Mouse (Mus musculus) spleen, postnatal 4 days (tissue): ENCODE data around the gene Abr.

Experiments used
- DNase-seq, 2 experiments: peaks; one replicate each; pipeline ENCODE4 v3.0.0; 2022; ENCODE audit warnings: low spot score in 2 of 2

Gene Abr

GRCm38 (mm10) chr11:76406702-76407583 lies 215.2 kb downstream of the Abr start, which contains the start of gene Timm22:
TSS of gene Timm22 (plus strand) at chr11:76406952.
- peak; percentile 93 to 98 for DNase-seq

- no peak for DNase-seq
Observed at GRCm38 (mm10) chr11:76405626-76406264, 216.4 kb downstream of the Abr start.

- no peak for DNase-seq
Observed at GRCm38 (mm10) chr11:76405113-76405512, 217.0 kb downstream of the Abr start.

DNA sequence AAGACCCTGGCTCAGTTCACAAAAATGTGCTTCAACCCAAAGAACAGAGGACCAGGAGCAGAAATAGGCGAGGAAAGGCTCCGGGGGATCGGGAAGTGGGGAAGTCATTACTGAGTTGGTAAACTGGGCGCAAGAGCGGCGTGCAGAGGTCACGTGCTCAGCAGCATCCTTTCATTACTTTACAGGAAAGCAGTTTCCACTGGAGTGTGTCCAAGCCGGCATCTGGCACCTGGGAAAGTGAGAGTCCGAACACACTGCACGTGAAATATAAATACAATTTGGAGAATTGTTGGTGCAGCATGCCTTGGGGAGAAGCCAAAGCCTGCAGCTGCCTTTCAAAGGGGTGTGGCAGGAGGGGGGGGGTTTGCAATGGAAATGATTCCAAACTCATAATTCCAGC lies 220.7 kb downstream of the Abr start:
- no peak for DNase-seq

GRCm38 (mm10) chr11:76399587-76400330 lies 222.4 kb downstream of the Abr start:
- DNase-seq = no peak

DNA sequence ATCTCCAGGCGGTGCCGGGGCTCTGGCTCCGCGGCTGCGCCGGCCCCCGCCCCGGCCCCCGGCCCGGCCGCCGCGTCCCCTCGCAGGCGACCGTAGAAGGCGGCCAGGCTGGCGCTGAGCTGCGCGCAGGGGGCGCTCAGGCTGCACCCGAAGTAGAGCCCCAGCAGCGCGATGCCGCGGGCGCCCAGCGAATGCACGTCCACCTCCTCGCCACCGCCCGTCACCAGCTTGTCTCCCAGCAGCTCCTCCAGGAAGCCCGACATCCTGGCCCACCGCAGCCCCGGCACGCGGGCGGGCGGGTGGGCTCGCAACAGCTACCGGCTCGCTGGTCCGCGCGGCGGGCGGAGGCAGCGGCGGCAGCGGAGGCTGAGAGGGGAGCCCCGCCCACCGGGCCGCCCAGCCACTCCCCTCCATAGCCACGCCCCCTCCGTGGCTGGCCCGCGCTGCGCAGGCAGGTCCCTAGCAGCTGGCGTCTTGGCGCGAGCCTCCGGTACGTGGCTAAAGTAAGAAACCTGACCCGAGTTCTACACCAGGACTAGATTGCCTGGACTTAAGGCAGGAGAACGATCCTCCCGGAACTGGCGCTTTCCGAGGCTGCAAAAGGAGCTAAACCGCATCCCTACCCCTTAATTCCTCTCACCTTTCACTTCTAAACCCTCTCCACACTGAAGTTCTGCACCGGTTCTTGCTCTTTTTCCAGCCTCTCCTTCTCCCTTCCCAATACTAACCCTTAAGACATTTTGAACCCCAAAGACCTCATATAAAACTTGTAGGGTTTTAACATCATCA lies 223.1 kb downstream of the Abr start, which contains the start of gene Nxn:
TSS of gene Nxn (minus strand) at position 343 of the 789 bp plus-strand sequence.
- DNase-seq = peak; percentile 93 to 98

DNA sequence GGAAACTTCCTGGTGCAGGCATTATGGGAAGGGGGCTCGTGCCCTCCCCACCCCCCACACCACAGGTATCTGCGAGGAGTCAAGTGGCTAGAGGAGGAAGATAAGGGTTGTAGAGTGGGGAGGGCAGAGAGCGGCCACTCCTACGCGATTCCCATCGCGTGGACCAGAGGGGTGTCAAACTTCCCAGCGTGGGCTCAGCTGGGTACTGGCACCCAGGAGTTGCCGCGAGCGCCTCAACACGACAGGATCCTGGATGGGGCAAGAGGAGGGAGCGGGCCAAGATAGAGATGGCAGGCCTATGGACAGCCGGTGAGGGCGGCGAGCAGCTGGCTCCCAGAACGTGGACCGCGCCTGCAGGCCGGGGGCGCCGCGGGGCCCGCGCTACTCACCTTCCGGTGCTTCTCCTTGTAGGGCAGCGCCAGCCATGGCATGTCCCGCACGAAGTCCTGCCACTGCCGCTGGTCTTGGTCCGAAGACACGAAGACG lies 223.8 kb downstream of the Abr start:
- DNase-seq = peak in 1 of 2 experiments; percentile 78

DNA sequence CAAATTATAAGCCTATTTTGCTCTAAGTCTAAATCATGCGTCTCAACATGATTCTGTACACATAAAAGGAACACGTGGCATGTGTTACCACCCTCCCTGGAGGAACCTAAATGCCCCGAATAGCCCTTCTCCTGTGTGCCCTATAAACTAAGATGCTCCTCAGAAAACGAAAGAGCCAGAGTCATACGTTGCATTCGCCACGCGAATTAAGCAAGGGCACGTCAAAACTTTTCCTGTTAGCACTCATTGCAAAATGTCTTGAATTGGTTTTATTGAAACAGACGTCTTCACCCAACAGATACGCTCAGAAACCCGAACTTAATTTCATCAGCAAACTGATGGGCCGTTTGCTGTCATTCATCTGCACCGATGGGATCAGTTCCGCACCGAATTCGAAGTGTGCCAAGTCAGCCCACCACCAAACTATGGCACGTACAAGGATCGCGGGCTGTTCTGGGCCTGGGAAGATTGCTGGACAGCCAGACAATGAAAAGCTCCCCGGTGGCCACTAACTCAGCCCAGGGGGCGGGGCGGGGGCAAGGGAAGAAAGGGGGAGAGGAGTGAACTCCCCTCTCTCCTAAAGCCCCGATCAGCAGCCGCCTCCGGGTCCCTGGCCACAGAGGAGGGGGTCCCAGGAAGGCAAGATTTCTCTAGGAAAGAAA lies 224.3 kb downstream of the Abr start:
- no peak for DNase-seq

DNA sequence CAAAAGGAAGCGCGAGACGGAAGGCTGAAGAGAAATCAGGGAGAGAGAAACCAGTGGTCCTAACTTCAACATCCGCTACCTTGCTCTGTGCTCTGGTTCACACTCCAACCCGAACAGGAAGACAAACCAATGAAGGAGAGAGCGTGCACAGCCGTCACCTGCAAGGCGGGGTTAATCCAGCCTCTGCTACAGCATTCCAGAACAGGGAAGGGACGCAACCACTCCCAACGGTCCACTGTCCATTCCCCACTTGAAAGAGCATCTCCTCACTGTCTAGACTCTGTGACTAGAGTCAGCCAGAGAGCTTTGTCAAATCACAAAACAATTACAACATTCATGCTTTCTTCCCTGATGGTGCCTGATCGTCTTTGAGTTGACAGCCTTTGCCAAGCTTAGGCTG lies 229.1 kb downstream of the Abr start:
- no peak for DNase-seq

- no peak for DNase-seq
Observed at GRCm38 (mm10) chr11:76392532-76392931, 229.6 kb downstream of the Abr start.

- no peak for DNase-seq
Observed at GRCm38 (mm10) chr11:76388711-76389110, 233.4 kb downstream of the Abr start.

DNA sequence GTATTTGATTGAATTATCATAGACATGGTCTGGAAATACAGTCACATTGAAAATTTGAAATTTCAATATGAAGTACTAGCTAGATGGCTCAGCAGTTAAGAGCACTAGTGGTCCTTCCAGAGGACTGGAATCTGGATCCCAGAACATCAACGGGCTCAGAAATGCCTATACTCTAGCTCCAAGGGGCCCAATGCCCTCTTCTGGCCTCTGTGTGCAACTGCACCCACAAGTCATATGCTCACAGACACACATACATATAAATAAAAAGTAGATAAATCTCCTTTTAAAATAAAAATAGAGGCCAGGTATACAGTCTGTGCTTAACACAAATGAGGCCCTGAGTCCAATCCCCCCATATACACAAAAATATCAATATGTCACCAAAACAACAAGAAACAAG lies 235.0 kb downstream of the Abr start:
- DNase-seq = no peak

DNA sequence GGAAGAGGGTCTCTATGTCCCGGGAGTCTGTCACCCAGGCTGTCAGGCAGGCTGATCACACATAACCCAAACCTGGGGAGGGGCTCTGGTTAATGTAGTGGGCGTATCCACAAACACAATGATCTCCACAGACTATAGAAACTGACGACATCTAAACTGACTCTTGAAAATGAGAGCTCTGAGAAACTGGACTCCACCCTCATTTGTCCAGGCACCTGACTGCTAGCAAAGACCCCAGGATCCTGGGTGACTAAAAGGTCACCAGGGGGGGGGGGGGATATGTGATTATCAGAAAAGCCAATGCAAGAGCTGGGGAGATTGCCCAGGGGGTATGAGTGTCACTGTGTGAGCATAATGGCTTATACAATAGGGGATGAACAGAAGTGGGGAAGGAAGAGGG lies 236.4 kb downstream of the Abr start:
- DNase-seq = no peak

DNA sequence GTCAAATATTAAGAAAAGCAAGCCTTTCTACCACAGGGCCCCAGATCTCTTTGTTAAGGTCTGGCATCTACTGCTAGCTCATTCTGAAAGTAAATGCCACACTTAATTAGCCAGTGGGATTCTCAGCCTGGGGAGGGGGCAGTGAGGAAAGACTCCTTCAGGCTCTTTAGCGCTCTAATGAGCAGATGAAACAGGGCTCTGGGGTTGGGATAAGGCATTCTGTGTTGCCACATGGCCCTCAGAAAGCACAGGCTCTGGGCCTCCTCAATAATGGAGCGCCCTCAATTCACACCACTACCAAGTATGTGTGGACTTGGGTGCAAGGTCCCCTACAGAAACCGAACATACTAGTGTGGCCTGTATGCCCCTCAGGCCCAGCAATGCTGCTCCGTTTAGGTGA lies 237.1 kb downstream of the Abr start:
- DNase-seq = no peak

DNA sequence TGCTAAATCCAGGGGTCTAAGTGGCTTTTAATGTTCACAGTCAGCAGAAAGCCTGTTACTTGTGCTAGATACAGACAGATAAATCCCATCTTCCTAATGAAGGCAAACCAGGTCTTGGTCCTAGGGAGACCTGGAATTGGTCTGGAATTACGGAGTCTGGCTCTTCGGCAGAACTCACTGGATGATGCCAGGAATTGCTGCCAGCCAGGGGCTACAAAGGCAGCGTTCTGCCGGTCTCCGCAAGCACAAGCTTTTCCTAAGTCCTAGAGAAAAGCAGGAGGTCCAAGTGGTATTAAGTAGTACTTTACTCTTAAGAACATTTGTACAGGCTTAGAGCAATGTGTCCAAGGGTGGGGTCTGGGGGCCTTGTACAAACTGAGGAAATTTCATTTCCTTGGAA lies 237.8 kb downstream of the Abr start:
- DNase-seq = no peak

DNA sequence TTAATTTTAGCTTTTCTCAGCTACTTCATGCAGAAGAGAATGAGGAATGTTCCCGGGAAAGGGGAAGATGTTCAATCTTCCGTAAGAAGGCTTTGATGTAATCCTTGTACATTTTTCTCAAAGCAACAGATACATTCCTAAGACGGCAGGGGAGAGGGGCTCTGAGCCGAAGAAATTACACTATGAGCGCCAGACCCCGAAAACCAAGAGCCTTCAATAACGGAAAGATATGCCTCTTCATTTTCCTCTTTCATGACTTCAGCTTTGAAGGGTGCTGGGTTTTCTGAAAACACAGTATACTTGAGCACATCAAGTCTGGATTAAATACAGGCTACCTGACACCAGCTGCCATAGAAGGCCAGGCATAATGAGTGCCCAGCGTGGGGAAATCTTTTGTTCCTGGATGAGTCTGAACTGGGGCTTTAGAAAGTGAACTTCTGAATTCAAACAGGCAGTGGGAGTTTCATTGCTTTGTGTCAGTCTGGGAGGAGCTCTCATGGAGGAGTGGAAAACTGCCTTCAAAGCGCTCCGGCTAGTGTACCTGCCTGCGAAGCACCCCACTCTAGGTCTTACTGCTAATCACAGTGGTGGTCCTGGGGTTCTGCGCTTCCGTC lies 239.3 kb downstream of the Abr start:
- no peak for DNase-seq

DNA sequence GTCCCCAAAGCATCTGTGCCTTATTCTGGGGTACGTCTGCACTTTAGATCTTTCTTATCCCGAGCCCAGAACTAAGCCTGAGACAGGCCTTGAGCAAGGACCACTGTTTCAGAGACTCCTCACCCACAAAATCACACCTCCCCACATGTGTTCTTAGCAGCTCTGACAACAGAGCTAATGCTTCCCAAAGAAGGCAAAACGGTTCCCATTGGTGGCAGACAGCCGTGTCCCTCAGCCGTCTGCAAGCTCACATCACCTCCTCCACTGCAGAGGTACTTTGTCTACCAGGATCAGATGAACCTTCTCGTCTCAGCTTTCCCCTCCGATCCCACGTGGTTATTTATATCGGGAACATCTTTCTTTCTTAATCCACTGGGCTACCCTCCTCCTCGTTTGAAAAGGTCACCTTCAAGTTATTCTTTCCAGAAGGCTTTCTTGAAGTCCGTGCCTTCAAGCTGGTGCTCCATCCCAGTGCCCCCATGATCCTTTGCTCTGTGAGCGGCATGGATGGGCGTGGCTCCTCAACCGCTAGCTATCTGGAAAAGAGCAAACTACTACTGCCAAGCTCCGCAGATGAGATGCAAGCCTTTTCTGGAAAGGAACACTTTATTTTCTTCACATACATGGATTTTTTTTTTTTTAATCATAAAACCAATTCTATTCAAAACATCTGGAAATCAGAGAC lies 240.8 kb downstream of the Abr start:
- no peak for DNase-seq

DNA sequence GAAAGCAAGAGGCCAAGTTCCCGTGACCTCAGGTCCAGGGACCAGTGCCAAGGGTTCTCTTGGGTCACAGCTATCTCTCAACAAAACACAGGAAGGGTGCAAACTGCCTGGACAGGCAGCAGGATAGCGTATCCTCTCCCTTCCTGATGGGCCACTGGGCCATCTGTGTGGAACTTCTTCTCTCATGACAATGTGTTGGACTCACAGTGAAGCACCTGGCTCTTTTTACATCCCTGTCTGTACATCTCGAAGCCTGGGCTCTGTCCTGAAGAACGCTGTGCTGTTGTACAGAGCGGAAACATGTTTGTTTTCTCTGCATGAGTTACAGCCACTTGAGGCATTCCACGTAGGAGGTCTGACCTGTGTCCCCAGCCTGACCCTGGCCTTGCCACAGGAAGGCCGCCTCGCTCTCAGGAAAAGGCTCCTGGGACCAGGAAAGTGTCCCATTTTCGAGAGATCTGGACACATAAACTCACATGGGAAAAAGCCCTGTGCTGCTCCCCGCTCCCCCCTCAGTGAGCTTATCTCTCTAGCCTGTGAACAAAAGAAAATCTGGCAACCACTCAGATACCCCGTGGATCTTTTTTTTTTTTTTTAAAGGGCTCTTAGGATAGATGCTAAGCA lies 242.1 kb downstream of the Abr start:
- DNase-seq = no peak

- no peak for DNase-seq
Observed at GRCm38 (mm10) chr11:76376425-76376824, 245.7 kb downstream of the Abr start.
